Mouse (Mus musculus) MEL (cell line): ENCODE results near the gene Acrbp. TPM values are rescaled to one million over a fixed set of nuclear protein-coding genes. Genes with fewer than 3 reads are reported as not detected.

Experiments used
- DNase-seq: peaks from one replicate; pipeline ENCODE4 v3.0.0; 2011; ENCODE audit warnings: low read depth, low spot score
- H3K27ac ChIP-seq: 2 replicates; pipeline ENCODE4 v1.5.1; 2012; ENCODE audit warnings: low read depth, mild to moderate bottlenecking, control low read depth, low read length, moderate library complexity; ENCODE audit not compliant: control insufficient read depth
- H3K27me3 ChIP-seq, 2 experiments: fragments of 150-350 bp in 1 of 2; sonication (generic) in 1 of 2; 2 replicates each; pipeline ENCODE4 v1.6.1; 2012; ENCODE audit warnings: low read length in 2 of 2, mild to moderate bottlenecking in 2 of 2, improper control_type of control experiment in 1 of 2, moderate library complexity in 1 of 2; ENCODE audit not compliant: insufficient read depth in 2 of 2, control insufficient read depth in 1 of 2
- H3K36me3 ChIP-seq, 2 experiments: 2 replicates each; pipeline ENCODE4 v1.6.1; 2012 to 2014; ENCODE audit warnings: low read length in 2 of 2, improper control_type of control experiment in 1 of 2, inconsistent platforms in 1 of 2, mild to moderate bottlenecking in 1 of 2; ENCODE audit not compliant: insufficient read depth in 2 of 2, control insufficient read depth in 1 of 2
- H3K4me1 ChIP-seq, 2 experiments: fragments of 150-350 bp in 1 of 2; sonication (generic) in 1 of 2; 2 replicates each; pipeline ENCODE4 v1.6.1; 2012; ENCODE audit warnings: low read length in 2 of 2, improper control_type of control experiment in 1 of 2, mild to moderate bottlenecking in 1 of 2; ENCODE audit not compliant: insufficient read depth in 2 of 2, control insufficient read depth in 1 of 2
- H3K4me3 ChIP-seq, 2 experiments: fragments of 150-350 bp in 1 of 2; sonication (generic) in 1 of 2; 2 replicates each; pipeline ENCODE4 v1.5.1; 2012; ENCODE audit warnings: low read depth in 2 of 2, low read length in 2 of 2, mild to moderate bottlenecking in 2 of 2, moderate library complexity in 2 of 2, control low read depth in 1 of 2, improper control_type of control experiment in 1 of 2; ENCODE audit not compliant: control insufficient read depth in 1 of 2, insufficient read depth in 1 of 2
- H3K79me2 ChIP-seq: 2 replicates; pipeline ENCODE4 v1.6.1; 2012; ENCODE audit warnings: mild to moderate bottlenecking, low read length, moderate library complexity; ENCODE audit not compliant: control insufficient read depth, poor library complexity, insufficient read depth
- H3K9ac ChIP-seq: 2 replicates; pipeline ENCODE4 v1.6.1; 2012; ENCODE audit warnings: low read depth, mild to moderate bottlenecking, control low read depth, low read length, moderate library complexity; ENCODE audit not compliant: control insufficient read depth, poor library complexity, severe bottlenecking
- H3K9me3 ChIP-seq: fragments of 150-350 bp; sonication (generic); replicated peaks from 2 replicates; pipeline ENCODE4 v1.6.1; 2012; ENCODE audit warnings: mild to moderate bottlenecking, low read length, improper control_type of control experiment, moderate library complexity; ENCODE audit not compliant: insufficient read depth
- BHLHE40 ChIP-seq: IDR thresholded peaks from 2 replicates; pipeline ENCODE4 v1.6.1; 2012; ENCODE audit warnings: low read depth, mild to moderate bottlenecking, inconsistent platforms, low read length, improper control_type of control experiment, borderline replicate concordance
- CHD1 ChIP-seq: IDR thresholded peaks from 2 replicates; pipeline ENCODE4 v1.6.1; 2012; ENCODE audit warnings: low read depth, mild to moderate bottlenecking, inconsistent platforms, low read length, improper control_type of control experiment
- CHD2 ChIP-seq: IDR thresholded peaks from 2 replicates; pipeline ENCODE4 v1.6.1; 2011; ENCODE audit warnings: low read length, improper control_type of control experiment
- E2F4 ChIP-seq: IDR thresholded peaks from 2 replicates; pipeline ENCODE4 v1.6.1; 2011; ENCODE audit warnings: low read depth, low read length, improper control_type of control experiment, borderline replicate concordance
- ELF1 ChIP-seq: IDR thresholded peaks from 2 replicates; pipeline ENCODE4 v1.6.1; 2014; ENCODE audit warnings: low read depth, mild to moderate bottlenecking, inconsistent platforms, low read length, improper control_type of control experiment, moderate library complexity
- EP300 ChIP-seq, 2 experiments: IDR thresholded peaks; 2 replicates each; pipeline ENCODE4 v1.6.1; 2011; ENCODE audit warnings: improper control_type of control experiment in 2 of 2, low read length in 2 of 2, low read depth in 1 of 2, mild to moderate bottlenecking in 1 of 2
- HCFC1 ChIP-seq: IDR thresholded peaks from 2 replicates; pipeline ENCODE4 v1.6.1; 2012; ENCODE audit warnings: low read depth, mild to moderate bottlenecking, inconsistent platforms, low read length, improper control_type of control experiment, moderate library complexity
- KAT2A ChIP-seq: conservative IDR thresholded peaks from 2 replicates; pipeline ENCODE4 v1.6.1; 2012; ENCODE audit warnings: low read depth, low read length, improper control_type of control experiment, inconsistent platforms
- MAX ChIP-seq: IDR thresholded peaks from 2 replicates; pipeline ENCODE4 v1.6.1; 2011; ENCODE audit warnings: low read length, improper control_type of control experiment
- MAZ ChIP-seq: IDR thresholded peaks from 2 replicates; pipeline ENCODE4 v1.6.1; 2012; ENCODE audit warnings: low read depth, mild to moderate bottlenecking, inconsistent platforms, low read length, improper control_type of control experiment
- MXI1 ChIP-seq: IDR thresholded peaks from 2 replicates; pipeline ENCODE4 v1.6.1; 2011; ENCODE audit warnings: mild to moderate bottlenecking, low read depth, low read length, improper control_type of control experiment
- NRF1 ChIP-seq: IDR thresholded peaks from 2 replicates; pipeline ENCODE4 v1.6.1; 2014; ENCODE audit warnings: low read depth, mild to moderate bottlenecking, inconsistent platforms, low read length, improper control_type of control experiment, moderate library complexity; ENCODE audit not compliant: poor library complexity, insufficient read depth, severe bottlenecking
- POLR2AphosphoS2 ChIP-seq: IDR thresholded peaks from 2 replicates; pipeline ENCODE4 v1.6.1; 2011; ENCODE audit warnings: low read length, improper control_type of control experiment
- RAD21 ChIP-seq: IDR thresholded peaks from 2 replicates; pipeline ENCODE4 v1.6.1; 2011; ENCODE audit warnings: mild to moderate bottlenecking, low read depth, low read length, improper control_type of control experiment
- TCF12 ChIP-seq: IDR thresholded peaks from 2 replicates; pipeline ENCODE4 v1.6.1; 2014; ENCODE audit warnings: low read depth, mild to moderate bottlenecking, inconsistent platforms, low read length, improper control_type of control experiment, moderate library complexity
- UBTF ChIP-seq: IDR thresholded peaks from 2 replicates; pipeline ENCODE4 v1.6.1; 2012; ENCODE audit warnings: low read depth, mild to moderate bottlenecking, inconsistent platforms, low read length, improper control_type of control experiment, moderate library complexity, borderline replicate concordance; ENCODE audit not compliant: insufficient read depth
- USF1 ChIP-seq: IDR thresholded peaks from 2 replicates; pipeline ENCODE4 v1.6.1; 2014; ENCODE audit warnings: low read depth, mild to moderate bottlenecking, inconsistent platforms, low read length, improper control_type of control experiment, moderate library complexity
- ZC3H11A ChIP-seq: IDR thresholded peaks from 2 replicates; pipeline ENCODE4 v1.6.1; 2012; ENCODE audit warnings: low read depth, mild to moderate bottlenecking, inconsistent platforms, low read length, improper control_type of control experiment
- ZNF384 ChIP-seq: IDR thresholded peaks from 2 replicates; pipeline ENCODE4 v1.6.1; 2012; ENCODE audit warnings: low read depth, mild to moderate bottlenecking, inconsistent platforms, low read length, improper control_type of control experiment
- polyA plus RNA-seq, 2 experiments: library from polyadenylated mRNA; stranded (reverse) in 1 of 2; unstranded in 1 of 2; fragments of >175 nt in 1 of 2; fragments of >200 nt in 1 of 2; gene quantifications; 2 replicates each; pipeline versions ENCODE4 v1.2.1 to v1.2.4; 2012; ENCODE audit warnings: low replicate concordance in 2 of 2, low read depth in 1 of 2; ENCODE audit not compliant: insufficient read length in 2 of 2, insufficient read depth in 1 of 2, missing spikeins in 1 of 2
- total RNA-seq: library from RNA; depleted of rRNA; stranded (reverse); fragments of 300-350 nt; gene quantifications from 2 replicates; pipeline ENCODE4 v1.2.3, GENCODE M21; 2012

Acrbp gene
- total and polyA plus RNA-seq, 3 experiments, result 3.3 to 5.3 TPM; not detected in 1

- TF ChIP-seq RAD21, result no peak
- no peak for TF ChIP-seq TCF12
- no peak; the same call in 1 of the 2 replicates for TF ChIP-seq UBTF
- TF ChIP-seq, all 39 proteins: peak for 8
Measured at GRCm38 (mm10) chr6:125096597-125097345, 47.3 kb downstream of the Acrbp start (continued).

GRCm38 (mm10) chr6:125097346-125097689 is 47.8 kb downstream of the Acrbp start:
- TF ChIP-seq CHD2 (no peak), ZNF384 (no peak), MAX (peak; percentile 58), BHLHE40 (no peak), NRF1 (no peak), ELF1 (no peak), E2F4 (no peak), KAT2A (no peak), POLR2AphosphoS2 (no peak), MAZ (no peak), HCFC1 (no peak), MXI1 (peak; percentile 72), USF1 (no peak), CHD1 (0 out of 2 replicates have a peak, but pooled peaks have one; percentile 21), ZC3H11A (no peak), TCF12 (no peak), EP300 (IDR thresholded peaks at IDR 0.05; ENCODE audit: low read depth in 1 of 2, low read length in 2 of 2) (0 out of 4 replicates have a peak, but pooled peaks of 1 of the 2 experiments have one; percentile 6)

More at GRCm38 (mm10) chr6:125097346-125097689, 47.8 kb downstream of the Acrbp start:
- peak overlapping the region; percentile 84 to 90 for H3K4me3 ChIP-seq
- peaks cover 15 to 24% of the 10 kb centered on the region in 2 experiments for H3K36me3 ChIP-seq
- peak overlapping the region; percentile 14 for H3K27ac ChIP-seq
- H3K9me3 ChIP-seq, result no peaks in the 10 kb centered on the region
- peak; percentile 47 for DNase-seq
- no peaks in the 10 kb centered on the region for H3K27me3 ChIP-seq
- peaks cover 9 to 27% of the 10 kb centered on the region in 2 experiments for H3K4me1 ChIP-seq
- H3K9ac ChIP-seq, result peak overlapping the region; percentile 98
- H3K79me2 ChIP-seq, result peaks cover 37% of the 10 kb centered on the region
